Mouse (Mus musculus) granulocyte monocyte progenitor cell, adult 5-6 weeks (primary cell): ENCODE results near the gene Disp2. TPM values are rescaled to one million over a fixed set of nuclear protein-coding genes. Genes with fewer than 3 reads are reported as not detected.

ENCODE experiments used
- ATAC-seq: replicated peaks from 2 replicates; pipeline ENCODE4 v1.8.0; 2016; ENCODE audit warnings: mild to moderate bottlenecking, moderate TSS enrichment, inconsistent platforms; ENCODE audit not compliant: poor library complexity, severe bottlenecking
- total RNA-seq, 2 experiments: library from RNA; stranded (forward) in 1 of 2; stranded (reverse) in 1 of 2; fragments of 200-712, 200-1000 nt in 1 of 2; fragments of >200 nt in 1 of 2; fragmentation: Nextera tagmentation in 1 of 2; gene quantifications; 2 replicates each; pipeline ENCODE4 v1.2.3; 2014 to 2017

Gene Disp2
- total RNA-seq, 2 experiments from 2014 or later, result not detected

DNA sequence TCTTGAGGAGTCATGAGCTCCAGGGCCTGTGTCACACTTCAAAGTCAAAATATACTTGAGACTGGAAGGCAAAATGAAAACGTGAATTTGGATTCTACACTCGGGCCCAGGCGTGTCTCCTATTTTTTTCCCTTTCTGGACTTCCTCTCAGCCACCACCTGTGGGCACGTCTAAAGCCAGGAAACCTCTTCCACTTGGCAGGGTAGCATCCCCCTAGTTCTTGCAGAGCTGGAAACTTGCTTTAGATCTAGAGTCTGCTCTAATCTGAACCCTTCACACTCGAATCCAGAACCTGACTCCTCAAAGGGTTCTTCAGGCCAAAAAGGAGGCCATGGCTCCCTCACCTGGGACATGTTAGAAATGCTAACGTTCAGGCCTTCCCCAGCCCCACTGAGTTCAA is 24.1 kb upstream of the Disp2 start:
- no peak for ATAC-seq

DNA sequence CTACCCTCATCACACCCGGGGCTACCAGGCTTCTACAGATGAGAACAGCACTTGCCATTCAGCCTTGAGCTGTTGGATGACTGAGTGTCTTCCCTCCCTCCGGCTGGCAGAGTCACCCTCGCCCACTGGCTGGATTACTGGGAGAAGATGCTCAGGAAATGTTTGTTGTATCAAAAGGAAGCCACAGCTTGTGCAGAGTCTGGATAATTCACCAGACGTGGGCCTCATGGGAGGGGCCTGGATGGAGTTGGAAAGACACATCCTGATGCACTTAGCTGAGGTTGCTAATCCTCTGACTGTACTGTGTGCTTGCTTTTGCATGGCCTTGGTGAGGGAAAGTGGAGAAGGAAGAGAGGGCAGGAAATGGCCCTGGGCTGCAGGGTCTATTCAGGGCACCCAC is 23.4 kb upstream of the Disp2 start:
- ATAC-seq, result no peak

DNA sequence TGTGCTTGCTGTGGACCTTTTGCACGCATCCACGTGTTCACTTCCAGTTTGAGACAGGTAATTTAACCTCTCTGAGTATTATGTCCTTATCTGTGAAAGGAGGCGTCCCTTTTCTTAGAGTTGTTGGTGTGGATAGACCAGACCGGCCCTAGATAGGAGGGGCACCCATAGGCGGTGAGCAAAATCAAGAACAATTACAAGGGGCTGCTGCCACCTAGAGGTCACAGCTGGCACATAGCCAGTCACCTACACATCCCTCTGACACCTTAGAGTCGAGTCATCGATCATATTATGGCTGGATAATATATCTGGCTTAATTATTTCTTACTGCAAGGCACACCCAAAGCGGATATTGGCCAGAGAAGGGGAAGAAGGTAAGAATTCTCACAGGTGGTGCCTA is 19.7 kb upstream of the Disp2 start:
- ATAC-seq, result peak; percentile 59

DNA sequence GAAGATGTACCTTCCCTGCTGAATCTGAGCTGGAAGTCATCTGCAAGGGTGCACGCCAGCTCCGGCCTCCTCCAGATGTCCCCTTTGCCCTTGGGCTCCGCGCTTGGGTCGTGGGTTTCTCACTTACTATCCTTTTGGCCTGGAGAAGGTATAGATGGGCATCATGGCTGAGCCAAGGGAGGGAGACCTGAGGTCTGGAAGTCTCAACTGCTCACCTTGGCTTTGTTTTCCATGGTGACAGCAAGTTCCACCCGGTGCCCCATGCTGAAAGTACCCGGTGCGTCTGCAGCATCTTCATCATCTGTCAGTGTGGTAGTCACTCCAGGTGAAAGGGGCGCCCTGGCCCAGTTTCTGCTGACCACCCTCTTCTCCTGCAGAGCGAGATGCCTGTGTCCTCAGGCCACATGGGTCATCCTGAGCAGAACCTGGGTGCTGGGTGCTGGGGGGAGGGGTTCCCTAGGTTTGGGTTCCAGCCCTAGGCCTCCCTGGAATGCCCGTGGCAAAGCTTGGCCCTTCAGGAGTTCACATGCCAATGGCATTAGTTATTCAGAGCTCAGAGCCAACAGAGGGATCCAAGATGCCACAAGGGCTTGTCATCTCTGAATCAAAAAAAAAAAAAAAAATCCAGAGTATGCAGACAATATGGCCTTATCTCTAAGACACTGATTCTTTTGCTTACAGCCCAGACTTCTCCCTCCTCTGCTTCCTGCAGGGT is 19.1 kb upstream of the Disp2 start:
- ATAC-seq, result no peak

DNA sequence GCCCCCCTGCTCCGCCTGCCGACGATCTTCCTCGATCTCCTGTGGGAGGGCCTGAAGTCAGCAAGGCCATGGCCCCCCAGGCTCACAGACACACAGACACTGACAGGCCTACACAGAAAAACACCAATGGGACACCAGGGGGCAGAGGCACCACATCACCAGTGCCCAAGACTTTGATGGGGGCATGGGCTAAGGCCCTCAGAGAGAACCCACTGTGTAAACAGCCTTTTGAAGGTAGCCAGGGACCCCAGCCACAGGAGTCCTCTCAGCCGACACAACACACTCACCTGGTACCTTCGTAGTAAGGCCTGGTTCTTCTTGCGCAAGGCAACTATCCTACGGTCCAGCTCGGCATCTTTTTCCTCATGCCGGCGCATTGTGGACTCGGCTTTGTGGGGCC is 18.2 kb upstream of the Disp2 start:
- no peak for ATAC-seq

GRCm38 (mm10) chr2:118761906-118762783 is 17.4 kb upstream of the Disp2 start, which contains the start of gene Ccdc9b:
Ccdc9b (minus strand) TSS chr2:118762661.
- ATAC-seq, result peak; percentile 70

DNA sequence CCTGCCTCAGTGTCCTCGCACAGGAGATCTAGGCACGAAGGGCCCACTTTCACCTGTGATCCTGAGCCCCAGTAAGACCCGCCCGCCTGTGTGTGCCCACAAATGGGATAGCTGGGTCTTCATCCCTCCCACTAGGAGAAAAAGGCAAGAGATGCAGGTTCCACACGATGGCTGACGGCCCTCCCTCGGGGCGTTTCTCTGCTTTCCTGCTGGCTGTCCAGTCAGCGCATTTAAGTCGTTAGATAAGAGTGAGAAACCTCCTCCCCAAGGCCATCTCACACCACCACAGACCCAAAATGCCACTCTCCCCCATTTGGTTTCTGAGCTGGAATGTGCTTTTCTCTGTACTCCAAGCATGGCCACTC is 16.8 kb upstream of the Disp2 start:
- no peak for ATAC-seq

GRCm38 (mm10) chr2:118763469-118763868 is 16.1 kb upstream of the Disp2 start:
- no peak for ATAC-seq

DNA sequence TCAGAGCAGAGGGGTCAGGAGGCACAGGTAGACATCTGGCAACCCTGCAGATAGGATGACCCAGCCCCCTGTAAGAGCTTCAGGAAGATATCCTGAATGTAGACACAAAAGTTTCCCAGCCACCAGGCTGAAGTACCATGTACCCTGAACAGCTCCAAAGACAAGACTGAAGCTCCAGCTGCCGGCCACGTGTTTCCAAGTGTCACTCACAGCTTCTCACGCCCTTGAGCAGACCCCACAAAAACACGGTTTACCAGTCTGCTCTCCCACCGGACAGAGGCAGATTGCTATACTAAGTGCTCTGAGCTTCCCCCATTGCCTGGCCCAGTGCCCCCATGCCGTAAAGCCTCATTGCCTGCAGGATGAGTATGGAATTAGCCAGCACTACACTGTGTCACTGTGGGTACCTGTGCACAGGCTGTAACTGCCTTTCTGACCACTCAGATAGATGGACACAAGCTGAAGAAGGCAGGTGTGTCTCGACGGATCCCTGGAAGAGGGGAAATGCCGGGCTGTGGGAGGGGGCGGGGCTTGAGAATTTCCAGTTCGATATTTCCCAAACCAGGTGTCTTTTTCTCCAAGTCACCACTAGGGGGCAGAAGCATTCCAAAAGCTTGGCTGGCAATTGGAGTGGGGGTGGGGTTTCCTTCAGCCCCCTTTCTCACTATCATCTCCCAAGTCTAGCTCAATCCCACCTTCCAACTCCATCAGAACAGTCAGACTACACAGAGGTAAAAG is 15.3 kb upstream of the Disp2 start:
- ATAC-seq, result no peak

DNA sequence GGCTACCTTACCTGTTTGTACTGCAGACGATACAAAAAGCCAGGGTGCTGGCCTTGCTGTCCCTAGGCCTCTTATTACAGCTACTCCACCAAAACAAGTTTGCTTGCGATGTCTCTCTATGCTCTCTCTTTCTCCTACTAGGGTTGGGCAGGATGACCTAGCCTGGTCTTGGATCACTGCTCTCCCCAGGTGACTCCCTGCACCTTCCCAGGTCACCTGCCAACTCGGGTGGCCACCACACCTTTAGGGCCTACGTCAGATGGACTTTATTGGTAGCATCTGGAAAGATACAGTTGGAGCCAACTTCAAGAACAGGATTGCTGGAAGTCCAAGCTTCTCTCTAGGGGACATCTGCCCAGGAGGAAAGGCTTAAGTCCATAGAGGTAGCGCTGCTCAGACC is 14.6 kb upstream of the Disp2 start:
- ATAC-seq, result no peak

- ATAC-seq, result peak; percentile 11; the same call in 1 of the 2 replicates
Observed at GRCm38 (mm10) chr2:118766041-118767033, 13.2 kb upstream of the Disp2 start.

DNA sequence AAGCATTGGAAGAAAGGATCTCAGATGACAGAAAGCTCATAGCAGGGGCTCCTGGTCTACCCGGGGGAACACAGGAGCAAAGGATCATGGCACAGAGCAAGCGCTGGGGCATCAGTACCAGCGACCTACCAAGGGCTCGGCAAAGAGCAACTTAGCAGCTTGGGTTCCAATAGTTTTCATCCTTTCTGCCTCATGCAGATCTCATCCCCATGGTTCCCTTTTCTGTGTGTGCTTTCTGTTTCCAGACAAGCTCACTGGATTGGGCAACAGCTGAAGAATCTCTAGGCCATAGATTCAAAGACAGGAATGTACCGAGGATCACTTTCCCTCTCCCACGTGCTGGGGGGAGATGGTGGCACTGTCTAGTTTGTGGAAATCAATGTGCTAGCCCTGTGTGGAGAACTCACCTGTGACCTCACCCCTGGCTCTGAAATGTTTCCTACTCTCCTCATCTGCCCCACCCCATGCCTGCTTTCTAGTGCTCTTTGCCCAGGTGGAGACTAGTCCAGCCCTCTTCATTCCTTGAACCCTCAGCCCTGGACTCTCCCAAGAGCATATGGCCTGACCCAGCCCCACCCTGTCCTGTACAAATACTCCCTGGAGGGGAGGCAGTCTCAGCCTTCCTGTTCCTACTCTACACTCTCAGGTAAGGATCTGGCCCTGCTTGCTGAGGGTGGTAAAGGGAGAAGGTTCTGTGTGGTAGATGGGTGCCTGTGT is 7.2 kb upstream of the Disp2 start, which contains the start of gene Phgr1:
Gene Phgr1 (plus strand): TSS at position 612 of the 717 bp plus-strand sequence.
- ATAC-seq, result peak; percentile 67

DNA sequence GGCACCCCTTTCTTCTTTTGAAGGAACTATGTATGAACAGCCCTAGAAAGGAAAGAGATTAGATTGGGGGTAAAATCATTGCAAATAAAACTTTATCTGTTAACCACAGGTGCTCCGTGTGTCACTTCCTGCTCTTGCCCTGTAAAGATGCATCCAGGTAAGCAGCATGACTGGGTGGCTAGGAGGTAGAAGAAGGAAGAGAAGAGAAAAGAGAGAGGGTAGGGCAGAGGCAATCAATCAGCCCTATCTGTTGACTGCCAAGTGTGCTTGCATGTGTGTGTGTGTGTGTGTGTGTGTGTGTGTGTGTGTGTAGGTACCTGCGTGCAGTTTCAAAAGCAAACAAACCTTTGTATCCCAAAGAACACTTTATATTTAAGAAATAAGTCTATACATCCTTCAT is 5.0 kb upstream of the Disp2 start:
- no peak for ATAC-seq

- no peak for ATAC-seq
Observed at GRCm38 (mm10) chr2:118775396-118775795, 4.1 kb upstream of the Disp2 start.

- no peak for ATAC-seq
Observed at GRCm38 (mm10) chr2:118775846-118776245, 3.7 kb upstream of the Disp2 start.

DNA sequence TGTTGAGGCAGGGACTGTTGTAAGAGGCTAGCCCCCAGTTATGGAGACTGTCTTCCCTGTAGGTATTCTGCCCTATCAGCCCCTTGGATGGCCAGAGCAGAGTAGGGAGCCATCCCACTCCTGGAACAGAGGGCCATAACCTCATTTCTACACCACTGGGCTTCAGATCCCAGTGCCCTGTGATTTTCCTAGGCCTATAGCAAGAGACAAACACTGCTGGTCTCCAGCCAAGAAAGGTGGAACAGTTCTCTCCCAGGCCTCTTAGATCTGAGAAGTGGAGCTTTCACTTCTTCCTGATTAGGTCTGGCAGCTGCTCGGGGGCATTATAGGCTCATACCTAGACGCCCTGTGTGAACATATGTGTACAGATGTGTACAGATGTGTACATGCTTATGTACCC is 3.2 kb upstream of the Disp2 start:
- ATAC-seq, result no peak

GRCm38 (mm10) chr2:118778418-118778817 is 1.1 kb upstream of the Disp2 start:
- no peak for ATAC-seq

- ATAC-seq, result no peak
Observed at GRCm38 (mm10) chr2:118779065-118779464, 454 bp upstream of the Disp2 start.

- no peak for ATAC-seq
Observed at GRCm38 (mm10) chr2:118781115-118781514, 1.6 kb downstream of the Disp2 start.
